Mouse (Mus musculus) adrenal gland (tissue): ENCODE data around the gene Phka2.

Experiments
- intact Hi-C: fragments of 180-260 bp; cut with DNase I; formaldehyde crosslinking; loops from one replicate; pipeline ENCODE4 v1.15.1; 2025

Phka2 gene

DNA sequence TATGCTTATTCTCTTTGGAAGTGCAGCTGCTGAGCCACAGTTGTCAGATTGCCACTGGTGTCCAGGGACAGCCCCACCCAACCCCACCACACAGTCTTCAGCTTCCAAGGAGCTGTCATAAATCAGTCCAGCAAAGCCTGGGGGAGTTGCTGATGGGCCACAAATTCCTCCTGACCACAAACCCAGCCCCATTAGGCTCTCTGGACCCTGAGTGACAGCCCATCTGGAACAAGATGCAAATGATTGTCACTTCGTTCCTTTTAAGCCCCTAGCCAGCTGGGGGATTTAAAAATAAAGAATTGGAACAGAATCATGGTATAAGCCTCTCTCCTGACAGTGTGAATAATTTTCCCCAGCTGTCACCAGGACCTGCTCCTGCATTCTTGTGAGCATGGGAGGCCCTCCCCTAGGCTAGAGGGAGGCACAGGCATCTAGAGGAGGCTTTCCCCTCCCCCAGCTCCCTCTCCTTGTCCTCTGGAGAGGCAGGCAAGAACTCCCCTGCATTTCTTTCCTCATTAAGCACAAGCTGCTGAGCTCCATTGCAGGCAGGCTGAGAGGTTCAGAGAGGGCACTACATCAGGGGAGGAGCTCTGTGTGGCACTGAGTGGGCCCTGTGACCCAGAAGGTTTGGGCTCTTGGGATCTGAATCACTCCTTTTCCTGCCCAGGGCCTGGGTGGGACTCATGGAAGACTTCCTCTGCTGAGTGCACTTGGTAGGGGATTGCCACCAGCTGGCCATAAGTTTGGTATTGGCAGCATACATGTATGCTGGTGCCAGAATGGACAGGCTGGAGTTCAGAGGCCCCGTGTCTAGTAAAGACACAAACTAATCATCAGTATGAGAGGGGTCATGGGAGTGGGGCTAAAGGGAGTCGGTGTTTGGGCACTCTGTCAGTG is 96.8 kb downstream of the Phka2 start:
- intact Hi-C loops: no loop called here

DNA sequence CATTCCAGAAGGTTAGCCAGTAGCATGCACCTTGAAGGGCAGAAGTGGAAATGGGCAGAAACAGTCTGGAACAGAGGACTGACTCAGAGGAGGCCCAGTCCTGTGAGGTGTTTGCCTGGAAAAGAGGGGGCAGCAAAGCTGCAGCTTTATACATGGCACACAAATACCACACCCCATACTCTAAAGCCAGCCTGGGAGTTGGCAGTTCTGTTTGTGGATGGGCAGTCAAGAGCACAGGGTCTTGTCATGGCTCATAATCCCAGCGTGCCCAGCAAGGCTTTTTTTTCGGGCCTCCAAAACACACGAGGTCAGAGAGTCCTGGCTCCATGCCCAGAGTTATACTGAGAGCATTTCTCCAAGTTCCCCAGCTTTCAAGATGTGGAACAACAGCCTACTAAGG is 99.1 kb downstream of the Phka2 start:
- intact Hi-C loops: no loop called here

DNA sequence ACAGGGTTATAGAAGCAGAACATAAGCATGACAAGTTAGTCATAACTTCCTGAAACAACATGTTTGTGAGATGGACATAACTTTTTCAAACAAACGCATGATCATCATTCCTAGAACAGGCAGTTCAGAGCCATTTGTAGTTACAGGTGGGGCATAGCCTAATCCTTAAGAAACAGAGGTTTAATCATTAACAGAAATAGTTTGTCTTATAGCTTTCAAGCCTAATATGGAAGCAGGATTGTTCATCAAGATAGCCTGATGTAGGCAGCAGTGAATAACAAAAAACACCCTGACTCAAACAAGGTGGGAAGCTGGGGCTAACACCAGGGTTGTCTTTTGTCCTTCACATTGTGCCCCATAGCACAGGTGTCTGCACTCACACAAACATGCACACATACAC is 100.8 kb downstream of the Phka2 start:
- intact Hi-C loops: no loop called here

DNA sequence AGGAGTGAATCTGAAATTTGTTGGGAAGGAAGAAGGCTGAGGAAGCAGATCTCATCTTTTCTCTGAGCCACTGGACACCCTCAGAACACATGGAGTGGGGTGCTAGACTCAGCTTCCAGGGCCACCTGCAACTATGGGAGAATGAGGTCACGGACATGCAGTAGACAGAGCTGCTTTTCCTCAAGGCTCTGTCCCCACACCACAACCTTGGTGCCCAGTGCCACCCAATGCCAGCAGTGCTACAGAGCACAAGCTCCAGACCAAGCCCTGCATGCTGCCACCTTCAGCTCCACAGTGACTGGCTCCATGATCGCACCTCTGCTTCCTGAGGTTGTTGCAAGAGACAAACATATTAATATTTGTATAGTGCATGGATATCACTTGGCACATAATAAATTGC is 101.3 kb downstream of the Phka2 start:
- intact Hi-C loops: no loop called here

DNA sequence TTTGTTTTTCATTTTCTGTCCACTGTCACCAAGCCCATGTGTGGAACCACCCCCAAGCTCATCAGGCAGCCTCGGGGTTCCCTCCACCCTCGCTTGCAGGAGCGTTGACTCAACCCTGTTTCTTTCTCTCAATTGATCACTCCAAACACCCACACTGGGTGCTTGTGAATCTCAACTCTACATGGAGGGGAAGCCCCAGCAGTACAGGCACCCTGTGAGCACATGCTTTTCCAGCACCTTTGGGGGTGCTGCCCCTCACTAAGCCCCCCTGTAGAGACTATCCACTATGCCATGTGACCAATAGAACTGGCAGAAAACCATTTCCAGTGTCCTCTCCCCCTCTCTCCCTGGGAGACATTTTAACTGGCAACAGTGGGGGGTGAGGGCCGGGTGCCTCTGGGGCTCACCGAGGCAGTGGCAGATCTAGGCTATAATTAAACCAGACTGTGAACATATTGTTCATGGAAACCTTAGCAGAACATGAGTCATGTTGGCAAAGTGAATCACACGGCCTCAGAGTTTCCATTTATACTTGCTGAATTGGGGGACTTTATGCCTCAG is 102.1 kb downstream of the Phka2 start:
- intact Hi-C loops: no loop called here

DNA sequence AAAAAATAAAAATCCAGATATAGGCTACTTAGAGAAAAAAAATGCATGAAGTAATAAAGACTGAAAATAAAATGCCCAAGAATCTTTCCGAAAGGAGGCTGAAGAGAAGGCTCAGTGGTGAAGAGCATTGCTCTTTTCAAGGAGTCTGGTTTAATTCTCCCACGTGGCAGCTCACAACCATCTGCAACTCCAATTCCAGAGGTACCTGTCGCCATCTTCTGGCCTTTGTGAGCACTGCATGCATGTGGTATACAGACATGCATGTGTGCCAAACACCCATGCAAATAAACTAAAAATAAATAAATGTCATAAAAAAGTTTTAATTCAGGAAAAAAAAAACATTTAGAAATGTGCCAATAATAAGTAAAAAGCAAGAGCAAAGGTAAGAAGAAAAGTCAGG is 107.9 kb downstream of the Phka2 start:
- intact Hi-C loops: no loop called here

DNA sequence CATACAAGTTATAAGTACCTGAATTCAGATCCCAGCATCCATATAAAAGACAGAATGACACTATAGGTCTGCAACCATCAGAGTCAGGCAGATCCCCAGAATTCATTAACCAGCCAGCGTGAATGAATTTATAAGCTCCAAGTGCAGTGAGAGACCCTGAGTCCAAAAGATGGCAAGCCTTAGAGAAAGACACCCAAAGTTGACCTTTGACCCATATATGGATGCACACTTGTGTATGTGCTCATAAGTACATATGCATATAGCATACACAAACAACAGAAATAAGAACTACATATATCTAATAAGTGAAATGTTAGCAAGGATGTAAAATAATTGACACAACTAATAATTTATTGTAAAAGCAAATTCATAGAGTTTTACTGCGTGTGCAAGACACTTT is 108.5 kb downstream of the Phka2 start:
- intact Hi-C loops: no loop called here

DNA sequence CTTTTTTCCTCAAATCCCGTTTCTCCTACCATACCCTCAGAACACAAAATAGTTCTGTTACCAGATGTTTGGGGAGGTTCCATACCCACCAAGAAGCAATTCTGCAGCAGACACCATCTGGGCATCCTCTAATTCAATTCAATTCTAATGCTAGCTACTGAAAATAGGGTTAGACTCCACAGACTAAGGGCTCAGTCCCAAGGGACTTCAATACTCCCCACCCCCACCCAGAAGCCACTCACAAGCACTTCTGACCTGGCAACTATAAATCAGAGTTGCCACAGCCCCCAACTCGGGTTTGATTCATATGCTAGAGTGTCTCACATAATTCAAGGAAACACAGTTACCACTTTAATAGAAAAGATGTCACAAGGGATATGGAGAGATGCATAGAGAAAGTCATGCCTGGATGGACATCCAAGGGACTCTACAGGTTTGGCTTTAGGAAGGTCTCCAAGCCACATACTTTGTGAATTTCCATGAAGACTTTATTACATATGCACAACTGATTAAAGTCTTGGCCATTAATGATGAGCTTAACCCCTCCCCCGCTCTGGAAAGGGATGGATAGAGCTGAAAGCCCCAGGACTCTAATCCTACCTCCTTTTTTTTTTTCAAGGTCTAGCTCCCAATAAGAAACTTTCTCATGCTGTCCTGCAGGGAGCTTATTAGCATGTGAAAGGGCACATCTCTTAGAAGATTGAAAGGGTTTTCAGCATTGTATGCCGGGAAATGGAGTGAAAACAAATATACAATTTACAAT is 109.1 kb downstream of the Phka2 start:
- intact Hi-C loops: no loop called here
